Mouse (Mus musculus): Measurements from ENCODE around the gene Cebpa.

Cebpa gene

DNA sequence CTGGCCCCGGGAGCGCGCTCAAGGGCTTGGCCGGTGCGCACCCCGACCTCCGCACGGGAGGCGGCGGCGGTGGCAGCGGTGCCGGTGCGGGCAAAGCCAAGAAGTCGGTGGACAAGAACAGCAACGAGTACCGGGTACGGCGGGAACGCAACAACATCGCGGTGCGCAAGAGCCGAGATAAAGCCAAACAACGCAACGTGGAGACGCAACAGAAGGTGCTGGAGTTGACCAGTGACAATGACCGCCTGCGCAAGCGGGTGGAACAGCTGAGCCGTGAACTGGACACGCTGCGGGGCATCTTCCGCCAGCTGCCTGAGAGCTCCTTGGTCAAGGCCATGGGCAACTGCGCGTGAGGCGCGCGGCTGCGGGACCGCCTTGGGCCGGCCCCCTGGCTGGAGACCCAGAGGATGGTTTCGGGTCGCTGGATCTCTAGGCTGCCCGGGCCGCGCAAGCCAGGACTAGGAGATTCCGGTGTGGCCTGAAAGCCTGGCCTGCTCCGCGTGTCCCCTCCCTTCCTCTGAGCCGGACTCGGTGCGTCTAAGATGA lies 1.1 kb downstream of the Cebpa start:
- DNase-seq (ENCODE audit: low read depth, low spot score): no peak

DNA sequence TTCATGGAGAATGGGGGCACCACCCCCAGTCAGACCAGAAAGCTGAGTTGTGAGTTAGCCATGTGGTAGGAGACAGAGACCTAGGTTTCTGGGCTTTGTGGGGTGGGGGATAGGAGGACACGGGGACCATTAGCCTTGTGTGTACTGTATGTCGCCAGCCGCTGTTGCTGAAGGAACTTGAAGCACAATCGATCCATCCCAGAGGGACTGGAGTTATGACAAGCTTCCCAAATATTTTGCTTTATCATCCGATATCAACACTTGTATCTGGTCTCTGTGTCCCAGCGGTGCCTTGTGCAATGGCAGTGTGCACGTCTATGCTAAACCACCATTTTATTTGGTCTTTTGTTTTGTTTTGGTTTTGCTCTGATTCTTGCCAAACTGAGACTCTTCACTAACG lies 2.1 kb downstream of the Cebpa start:
- DNase-seq (ENCODE audit: low read depth, low spot score): no peak

DNA sequence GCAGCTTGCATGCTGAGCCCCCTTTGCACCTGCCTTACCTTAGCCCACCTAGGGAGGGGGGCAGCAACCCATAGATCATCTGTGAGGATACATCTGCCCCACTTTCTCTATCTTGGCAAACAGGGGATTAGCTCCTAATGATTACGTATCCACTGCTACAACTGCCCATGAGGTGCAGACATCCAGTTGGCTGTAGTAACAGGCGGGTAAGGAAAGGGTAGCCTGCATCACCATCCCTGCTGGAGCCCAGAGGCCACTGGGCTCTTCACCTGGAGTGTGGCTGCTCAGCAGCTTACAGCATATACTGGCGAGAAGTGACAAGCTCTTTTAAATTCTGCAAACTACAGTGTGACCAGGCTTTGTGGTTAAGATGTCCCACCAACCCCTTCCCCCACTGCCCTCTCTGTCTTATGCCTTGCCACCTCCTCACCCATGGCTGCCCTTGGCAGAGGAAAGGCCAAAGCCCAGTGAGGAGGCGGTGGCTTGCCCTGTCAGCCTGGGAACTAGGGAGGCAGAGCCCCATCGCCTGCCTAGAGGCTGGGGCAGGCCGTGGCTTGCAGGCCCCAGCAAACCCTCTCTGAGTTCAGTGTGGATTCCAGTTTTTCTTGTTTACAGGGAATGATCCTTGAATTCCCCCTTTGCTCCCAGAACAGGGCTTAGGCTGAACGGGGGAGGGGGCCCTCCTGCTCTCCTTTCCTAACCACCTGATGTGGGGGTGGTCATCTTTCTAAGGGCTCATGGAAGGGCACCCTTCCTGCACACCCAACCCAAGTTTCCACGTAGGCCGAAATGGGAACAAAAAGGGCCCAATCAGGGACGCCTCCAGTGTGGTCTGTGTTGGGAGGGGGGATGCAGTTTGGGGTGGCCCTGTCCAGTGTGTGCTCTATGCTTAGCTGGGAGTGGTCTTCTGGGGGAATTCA lies 3.6 kb downstream of the Cebpa start:
- no peak for DNase-seq (ENCODE audit: low read depth, low spot score)

DNA sequence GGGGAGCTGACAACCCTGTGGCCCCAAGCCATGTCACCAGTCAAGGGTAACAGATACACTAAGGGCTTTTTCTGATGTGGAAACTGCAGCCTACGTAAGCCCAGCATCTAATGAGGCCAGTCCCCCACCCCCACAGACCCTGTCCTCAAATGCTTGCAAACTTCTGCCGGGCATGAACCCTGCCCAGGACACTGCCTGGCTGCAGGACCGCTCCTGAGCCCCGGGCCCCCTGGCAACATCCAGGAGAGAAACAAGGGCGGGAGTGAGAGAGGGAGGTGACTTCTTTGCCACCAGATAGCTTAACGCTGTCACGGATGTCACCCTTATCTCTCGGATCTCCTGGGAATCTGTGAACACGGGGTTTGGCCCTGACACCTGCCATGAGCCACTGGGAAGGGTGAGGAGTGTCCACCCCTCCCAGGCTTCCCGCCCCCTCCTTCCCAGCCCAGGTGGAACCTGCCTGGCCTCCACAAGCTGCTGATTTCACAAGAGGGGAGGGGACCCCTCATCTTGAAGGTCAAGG lies 4.4 kb downstream of the Cebpa start:
- DNase-seq (ENCODE audit: low read depth, low spot score): no peak

DNA sequence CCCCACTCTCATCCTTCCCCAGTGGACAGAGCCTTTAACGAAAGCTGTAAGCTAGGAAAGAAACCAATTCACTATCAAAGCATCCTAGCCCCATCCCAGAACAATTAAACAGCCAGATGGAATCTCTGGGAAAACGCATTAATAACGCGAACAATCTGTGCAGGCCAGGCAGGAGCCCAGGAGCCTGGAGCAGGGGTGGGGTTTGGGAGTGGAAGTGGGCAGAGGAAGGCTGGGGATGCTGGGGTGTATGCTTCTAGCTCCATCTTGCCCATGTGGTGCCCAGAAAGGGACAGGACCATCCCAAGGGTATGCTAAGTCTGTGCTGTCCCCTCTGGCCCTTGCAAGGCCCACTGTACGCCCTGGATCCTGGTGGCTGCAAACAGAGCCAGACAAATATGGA lies 5.1 kb downstream of the Cebpa start:
- no peak for DNase-seq (ENCODE audit: low read depth, low spot score)

DNA sequence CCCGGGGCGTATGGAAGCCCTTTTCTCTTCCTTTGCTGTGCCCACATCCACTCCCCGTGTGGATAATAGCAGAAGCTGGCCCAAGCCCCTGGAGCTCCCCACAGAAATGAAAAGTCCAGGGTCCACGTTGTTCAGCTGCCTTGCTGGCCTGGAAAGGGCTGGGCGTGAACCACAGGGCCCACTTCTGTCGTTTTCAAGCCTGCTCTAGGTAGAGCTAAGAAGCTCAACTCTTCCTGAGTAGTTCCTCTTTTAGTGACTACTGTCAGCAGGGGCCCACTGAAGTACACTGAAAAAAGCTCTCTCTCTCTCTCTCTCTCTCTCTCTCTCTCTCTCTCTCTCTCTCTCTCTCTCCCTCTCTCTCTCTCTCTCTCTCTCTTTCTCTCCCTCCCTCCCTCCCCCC lies 5.7 kb downstream of the Cebpa start:
- no peak for DNase-seq (ENCODE audit: low read depth, low spot score)

DNA sequence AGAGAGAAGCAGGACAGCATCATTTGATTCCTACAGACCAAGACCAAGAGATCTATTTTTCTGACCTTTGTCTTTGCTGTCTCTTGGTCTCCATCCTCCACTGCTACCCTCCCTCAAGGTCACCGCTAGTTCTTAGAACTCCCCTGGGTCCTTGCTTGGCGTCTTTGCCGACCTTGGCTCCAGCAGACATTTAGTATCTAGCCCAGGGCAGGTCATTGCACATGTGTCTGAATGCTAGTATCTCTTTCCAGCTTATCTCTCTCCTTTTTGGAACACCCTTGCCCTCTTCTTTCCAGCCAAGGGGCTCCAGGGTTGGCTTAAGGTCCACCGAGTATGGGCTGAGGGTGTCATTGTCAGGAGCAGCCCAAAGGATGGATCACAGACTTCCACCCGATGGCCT lies 6.9 kb downstream of the Cebpa start:
- no peak for DNase-seq (ENCODE audit: low read depth, low spot score)

DNA sequence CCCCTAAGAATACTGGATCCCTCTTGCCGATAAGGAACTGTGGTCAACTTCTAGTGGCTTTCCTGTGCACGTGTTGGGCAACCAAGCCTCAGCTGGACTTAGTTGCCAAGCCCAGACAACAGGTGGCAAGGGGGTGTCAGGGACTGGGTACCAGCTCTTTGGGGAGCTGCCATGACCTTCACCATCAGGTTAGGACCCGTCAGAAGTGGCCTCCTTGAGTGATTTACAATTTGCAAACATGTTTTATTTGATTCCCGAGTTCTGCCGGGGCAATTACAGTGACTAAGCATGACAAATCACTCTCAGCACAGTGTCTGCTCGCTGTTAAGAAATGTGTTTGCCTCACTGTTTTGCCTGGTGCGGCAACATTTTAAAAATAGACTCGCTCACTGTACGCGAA lies 7.9 kb downstream of the Cebpa start:
- peak; percentile 33 for DNase-seq (ENCODE audit: low read depth, low spot score)

DNA sequence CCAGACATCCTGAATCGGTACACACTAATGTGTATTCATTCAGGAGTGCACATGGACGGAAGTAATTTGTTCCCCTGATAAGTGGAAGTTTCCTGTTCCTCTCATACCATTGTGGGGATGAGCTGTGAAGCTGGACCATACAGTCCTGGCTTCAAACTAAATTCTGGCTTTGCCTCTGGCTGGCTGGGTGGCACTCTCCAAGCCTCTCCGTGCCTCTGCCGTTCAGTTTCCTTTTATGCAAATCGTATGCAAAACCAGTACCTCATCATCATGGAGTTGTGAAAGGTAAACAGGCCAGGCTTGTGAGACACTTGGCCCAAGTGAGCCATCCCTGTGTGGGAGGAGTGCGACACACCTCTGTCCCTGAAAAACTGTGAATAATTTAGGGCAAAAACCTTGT lies 8.6 kb downstream of the Cebpa start:
- DNase-seq (ENCODE audit: low read depth, low spot score): no peak

DNA sequence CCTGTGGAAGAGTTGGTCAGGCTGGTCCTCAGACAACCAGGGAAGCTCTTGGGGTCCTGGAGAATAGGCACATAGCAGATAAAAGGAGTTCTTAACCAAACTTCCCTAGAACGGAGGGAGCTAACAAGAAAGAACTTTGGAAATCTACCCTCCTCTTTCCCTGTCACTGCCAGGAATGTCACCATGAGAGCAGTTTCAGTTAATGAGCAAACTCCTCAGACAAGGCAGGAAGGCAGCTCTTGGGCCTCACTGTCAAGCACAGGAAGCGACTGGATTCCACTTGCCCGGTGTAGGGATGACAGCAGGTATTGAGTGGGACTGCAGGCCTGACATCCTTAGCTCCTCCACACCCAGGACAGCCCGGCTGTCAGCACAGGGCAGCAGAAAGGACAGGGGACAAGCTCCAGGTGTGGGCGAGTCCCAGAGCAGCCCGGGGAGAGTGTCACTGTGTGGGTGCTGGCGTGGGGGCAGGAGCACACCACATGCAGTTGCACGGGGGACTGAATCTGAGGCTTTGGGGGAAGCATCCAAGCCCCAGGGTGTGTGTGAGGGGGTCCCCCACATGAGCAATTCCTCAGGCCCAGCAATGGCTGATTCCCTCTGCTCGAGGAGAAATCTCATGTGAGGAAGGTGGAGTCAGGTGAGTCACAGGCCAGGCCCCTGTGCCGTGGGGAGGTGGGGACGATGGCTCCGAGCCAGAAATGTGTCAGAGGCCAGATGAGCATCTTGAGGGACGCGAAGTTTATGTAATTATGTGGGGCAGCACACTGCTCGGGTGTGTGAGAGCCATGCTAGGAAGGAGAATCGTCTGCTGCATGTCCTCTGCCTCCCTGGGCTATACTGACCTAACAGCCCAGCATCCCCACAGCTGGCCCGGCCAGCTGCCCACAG lies 9.8 kb downstream of the Cebpa start:
- no peak for DNase-seq (ENCODE audit: low read depth, low spot score)

DNA sequence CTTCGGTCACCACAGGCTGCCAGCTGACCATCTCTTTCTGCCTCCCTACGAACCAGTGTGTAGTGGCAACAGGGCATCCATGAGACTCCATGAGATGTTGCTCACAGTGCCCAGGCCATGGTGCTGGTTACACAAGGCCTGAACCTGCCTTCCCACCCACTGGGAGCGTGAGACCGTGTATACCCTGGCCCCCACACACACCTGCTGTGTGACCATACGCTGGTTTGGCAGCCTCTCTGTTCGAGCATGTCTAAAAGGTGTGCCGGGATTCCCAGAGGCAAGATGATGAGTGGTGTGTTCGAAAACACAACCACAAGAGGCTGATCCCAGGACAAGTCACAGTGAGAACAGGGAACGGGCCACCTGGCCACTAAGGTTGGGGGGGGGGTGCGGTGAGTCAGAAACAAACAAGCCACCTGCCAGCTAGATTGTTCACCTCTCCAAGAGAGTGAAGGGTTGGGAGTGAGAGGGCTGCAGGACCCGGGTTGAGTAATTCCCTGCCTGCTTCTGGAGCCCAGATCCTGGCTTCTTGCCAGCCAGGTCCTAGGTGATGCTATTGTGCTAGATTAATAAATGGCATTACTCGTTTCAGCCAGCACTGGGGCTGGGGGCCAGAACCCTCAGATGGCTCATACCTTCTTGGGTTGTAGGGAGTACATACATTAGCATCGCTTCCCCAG lies 11.1 kb downstream of the Cebpa start:
- DNase-seq (ENCODE audit: low read depth, low spot score): no peak

DNA sequence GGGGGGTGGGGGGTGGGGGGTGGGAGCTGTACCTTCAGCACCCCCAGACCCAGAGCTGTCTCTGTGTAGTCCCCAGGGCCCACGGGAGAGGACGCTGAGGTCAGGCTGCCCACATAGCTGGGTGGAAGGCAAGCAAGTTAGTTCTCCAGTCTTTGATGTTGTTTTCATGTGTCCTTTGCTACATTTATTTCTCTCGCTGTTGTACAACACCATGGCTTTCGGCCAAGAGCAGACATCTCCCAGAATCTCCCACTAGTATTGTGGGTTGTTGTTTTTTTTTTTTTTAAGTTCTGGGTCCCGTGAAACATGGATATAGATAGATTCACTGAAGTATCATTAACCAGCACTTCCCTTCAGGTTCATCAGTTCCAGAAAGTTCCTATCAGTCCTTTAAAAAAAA lies 11.8 kb downstream of the Cebpa start:
- DNase-seq (ENCODE audit: low read depth, low spot score): no peak

DNA sequence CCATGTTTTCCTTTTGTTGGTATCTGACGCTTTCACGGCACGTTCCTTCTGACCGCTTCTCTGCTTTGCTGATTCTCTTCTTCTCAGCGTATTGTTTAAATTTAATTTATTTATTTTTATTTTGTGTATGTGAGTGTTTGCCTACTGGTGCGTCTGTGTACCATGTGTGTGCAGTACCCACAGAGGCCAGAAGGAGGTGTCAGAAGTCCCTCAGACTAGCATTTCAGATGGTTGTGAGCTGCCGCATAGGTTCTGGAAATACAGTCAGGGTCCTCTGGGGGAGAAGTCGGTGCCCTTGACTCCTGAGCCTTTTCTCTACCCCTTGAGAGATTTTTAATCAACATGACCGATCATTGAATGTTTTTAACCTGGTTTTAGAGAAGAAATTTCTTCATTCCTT lies 12.5 kb downstream of the Cebpa start:
- no peak for DNase-seq (ENCODE audit: low read depth, low spot score)

DNA sequence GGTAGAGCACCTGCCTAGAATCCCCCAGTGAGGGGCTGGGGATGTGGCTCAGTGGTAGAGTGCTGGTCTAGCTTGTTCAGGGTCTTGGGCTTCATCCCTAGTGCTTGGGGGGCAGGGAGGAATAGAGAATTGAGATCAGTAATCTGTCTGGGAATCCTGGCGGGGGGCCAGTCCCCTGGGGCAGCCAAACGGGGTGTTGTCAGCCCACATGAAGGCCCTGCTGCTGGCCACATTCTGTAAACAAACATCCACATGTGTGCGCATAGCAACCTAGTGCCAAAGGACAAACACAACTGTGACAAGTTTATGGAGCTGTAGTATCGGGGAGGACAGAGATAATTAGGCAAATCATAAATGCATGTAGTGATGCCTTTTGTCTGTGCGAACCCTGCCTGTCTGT lies 15.5 kb downstream of the Cebpa start:
- DNase-seq (ENCODE audit: low read depth, low spot score): no peak

DNA sequence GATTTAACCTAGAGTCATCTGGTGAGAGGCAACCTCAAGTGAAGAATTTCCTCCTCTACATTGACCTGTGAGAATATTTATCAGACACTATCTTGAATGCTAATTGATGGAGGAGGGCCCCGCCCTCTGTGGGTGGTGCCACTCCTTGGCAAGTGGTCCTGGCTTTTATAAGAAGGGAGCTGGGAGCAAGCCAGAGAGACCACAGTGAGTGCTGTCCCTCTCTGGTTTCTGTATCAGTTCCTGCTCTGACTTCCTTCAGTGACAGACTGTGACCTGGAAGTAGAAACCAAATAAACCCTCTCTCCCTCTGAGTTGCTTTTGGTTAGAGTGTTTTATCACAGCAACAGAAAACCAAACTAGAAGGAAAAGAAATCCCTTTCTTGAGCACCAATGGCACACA lies 18.4 kb downstream of the Cebpa start:
- no peak for DNase-seq (ENCODE audit: low read depth, low spot score)

DNA sequence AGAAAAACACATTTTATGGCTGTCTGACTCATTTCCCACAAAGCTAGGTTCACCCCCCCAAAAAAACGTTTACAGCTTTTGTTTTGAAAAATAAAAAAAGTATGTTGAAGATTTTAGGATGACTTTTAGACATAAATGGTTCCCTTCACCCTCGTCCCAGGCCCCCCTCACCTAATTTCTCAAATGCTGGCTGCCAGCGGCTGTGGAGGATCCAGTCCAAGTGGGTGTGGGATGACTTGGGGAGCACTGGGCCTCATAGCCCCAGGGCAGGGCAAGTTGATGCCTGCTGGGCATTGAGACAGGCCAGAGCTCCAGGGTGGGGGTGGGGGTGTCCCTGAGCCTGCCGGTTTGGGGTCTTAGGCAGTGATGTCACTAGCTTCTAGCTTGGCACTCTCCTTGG lies 19.4 kb downstream of the Cebpa start:
- no peak for DNase-seq (ENCODE audit: low read depth, low spot score)

DNA sequence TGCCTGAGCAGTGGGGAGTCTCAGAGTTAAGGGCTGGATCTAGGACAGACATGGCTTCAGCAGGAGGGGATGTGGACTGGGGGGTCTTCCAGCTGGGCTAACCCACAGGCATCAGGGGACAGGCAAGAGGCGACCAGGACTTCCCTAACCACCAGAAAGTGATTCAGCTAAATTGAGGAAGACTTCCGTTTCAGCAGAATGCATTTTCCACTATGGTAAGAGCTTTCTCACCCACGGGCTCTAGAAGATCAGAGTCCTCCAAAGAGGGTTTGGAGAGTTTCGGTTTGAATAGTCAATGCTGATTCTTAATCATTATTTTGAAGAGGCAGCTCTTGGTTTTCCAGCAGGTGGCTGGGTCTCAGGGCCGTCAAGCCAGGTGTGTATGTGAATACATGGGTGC lies 20.8 kb downstream of the Cebpa start:
- DNase-seq (ENCODE audit: low read depth, low spot score): no peak

DNA sequence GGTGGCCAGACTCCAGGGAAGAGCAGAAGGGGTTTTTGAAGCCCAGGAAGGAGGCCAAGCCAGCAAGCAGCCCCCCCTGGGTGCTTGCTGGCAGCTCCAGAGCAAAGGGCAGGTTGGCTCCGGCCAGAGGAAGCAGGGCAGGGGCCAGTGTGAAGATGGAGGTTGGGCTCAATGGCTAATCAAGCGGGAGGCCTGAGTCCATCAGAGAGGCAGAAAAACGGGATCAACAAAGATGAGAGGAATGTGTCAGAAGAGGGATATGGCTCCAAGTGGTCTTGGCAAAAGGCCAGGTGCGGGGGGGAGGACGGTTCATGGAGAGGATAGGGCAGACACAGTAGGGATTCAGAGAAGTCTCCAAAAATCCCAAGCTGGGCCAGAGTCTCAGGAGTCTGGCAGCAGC lies 22.4 kb downstream of the Cebpa start:
- no peak for DNase-seq (ENCODE audit: low read depth, low spot score)

DNA sequence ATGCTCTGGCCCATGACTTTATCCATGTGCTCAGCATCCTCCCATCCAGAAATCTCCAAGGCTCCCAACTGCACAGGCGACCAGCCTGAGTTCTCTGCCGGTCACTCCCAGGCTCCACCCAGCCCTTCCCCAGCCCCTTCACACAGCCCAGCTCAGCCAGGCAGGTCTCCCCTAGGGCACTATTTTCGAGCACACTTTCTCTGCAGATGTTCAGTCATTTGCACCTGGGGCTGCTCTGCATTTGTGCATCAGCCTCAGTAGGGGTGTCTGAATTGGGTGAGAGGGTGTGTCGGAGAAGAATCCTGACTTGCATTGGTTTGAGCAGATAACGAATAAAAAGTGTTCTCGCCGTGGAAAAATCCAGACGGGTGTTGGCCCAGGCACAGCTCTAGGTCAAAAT lies 23.4 kb downstream of the Cebpa start:
- DNase-seq (ENCODE audit: low read depth, low spot score): no peak

DNA sequence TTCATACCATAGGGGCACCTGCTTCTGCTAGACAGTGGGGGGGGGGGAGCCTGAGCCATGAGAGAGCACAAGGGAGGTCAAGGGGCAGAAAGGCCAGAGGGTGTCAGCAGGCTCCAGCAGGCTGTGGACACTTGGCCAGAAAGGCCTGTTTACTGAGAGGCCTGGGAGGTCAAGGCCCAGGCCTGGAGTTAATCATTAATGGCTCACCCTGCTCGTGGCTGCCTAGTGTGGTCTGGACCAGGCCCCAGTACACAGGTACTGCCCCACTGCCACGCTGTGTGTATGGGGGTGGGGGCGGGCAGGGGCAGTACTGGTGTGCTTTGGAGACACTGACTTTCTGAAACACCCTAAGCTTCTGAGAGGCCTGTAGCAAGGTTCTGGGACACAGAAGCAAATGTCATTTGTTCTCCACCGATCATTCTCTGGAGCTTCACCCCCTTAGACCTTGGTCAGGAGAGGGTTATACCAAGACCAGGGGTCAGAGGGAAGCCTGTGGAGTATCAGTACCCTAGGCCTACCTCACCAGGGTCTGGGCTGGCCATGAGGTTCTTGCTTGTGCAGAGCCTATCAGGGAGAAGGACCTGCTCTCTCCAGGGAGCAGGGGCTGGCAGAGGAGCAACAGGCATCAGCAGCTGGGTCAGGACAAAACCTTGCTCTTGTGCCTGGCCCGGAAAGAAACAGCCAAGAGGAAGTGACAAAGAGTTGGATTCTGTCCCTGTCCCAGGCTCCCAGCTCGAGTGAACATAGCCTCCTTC lies 24.9 kb downstream of the Cebpa start:
- DNase-seq (ENCODE audit: low read depth, low spot score): no peak

DNA sequence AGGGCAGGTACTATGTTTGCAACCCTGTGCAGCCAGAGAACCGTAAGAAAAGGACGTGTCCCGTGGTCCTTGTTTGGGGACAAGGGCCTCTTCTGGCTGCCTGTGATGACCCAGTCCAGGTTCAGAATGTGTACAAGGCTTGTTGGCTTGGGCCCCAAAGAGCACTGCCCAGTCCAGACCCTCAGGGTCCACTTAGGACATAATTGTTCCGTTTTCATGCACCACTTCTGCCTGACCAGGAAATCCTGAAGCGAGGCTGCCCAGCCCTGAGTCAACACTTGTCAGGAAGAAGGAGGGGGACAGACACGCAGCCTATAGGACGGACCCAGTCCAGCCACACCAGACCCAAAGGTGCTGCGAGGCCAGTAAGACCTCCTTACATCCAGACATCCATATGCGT lies 26.0 kb downstream of the Cebpa start:
- DNase-seq (ENCODE audit: low read depth, low spot score): no peak
